Mouse (Mus musculus) kidney, embryonic 16.5 days (tissue): ENCODE results near the gene C2cd4c. TPM values are rescaled to one million over a fixed set of nuclear protein-coding genes. Genes with fewer than 3 reads are reported as not detected.

ENCODE experiments used
- ATAC-seq: fragments of 200-750 bp; cut with Nextera tagmentation; 2 replicates; pipeline ENCODE4 v1.8.0; 2017; ENCODE audit warnings: moderate TSS enrichment; ENCODE audit not compliant: low FRiP score, low TSS enrichment
- H3K27ac ChIP-seq: fragments of 300-500 bp; sonication (generic); 2 replicates; pipeline ENCODE4 v1.5.1; 2014; ENCODE audit warnings: low read length
- H3K27me3 ChIP-seq: fragments of 300-500 bp; sonication (generic); 2 replicates; pipeline ENCODE4 v1.6.1; 2014; ENCODE audit warnings: low read length, control low read depth, mixed read lengths; ENCODE audit not compliant: insufficient read depth
- H3K36me3 ChIP-seq: fragments of 300-500 bp; sonication (generic); 2 replicates; pipeline ENCODE4 v1.6.1; 2014; ENCODE audit warnings: low read length, control low read depth, mixed read lengths; ENCODE audit not compliant: insufficient read depth
- H3K4me1 ChIP-seq: fragments of 300-500 bp; sonication (generic); 2 replicates; pipeline ENCODE4 v1.6.1; 2014; ENCODE audit warnings: low read length, control low read depth, mixed read lengths; ENCODE audit not compliant: insufficient read depth
- H3K4me2 ChIP-seq: fragments of 300-500 bp; sonication (generic); replicated peaks from 2 replicates; pipeline ENCODE4 v1.6.1; 2014; ENCODE audit warnings: low read depth, low read length
- H3K4me3 ChIP-seq: fragments of 300-500 bp; sonication (generic); 2 replicates; pipeline ENCODE4 v1.5.1; 2014; ENCODE audit warnings: mild to moderate bottlenecking, low read length
- H3K9ac ChIP-seq: fragments of 300-500 bp; sonication (generic); replicated peaks from 2 replicates; pipeline ENCODE4 v1.6.1; 2014; ENCODE audit warnings: low read length
- H3K9me3 ChIP-seq: fragments of 300-500 bp; sonication (generic); 2 replicates; pipeline ENCODE4 v1.6.1; 2016; ENCODE audit warnings: low read length, control low read depth
- WGBS: fragments of 180-500 bp; shearing (Covaris S2); extraction: QIAGEN DNeasy Blood & Tissue Kit; methylation state at CpG from one replicate; pipeline ENCODE4 v1.1.7; 2014; 5-methylcytosine and 5-hydroxymethylcytosine counted together
- polyA plus RNA-seq: library from polyadenylated mRNA; unstranded; fragments of >200 nt; fragmentation: Nextera tagmentation; extraction: Ambion mirVana; gene quantifications from 2 replicates; pipeline ENCODE4 v1.2.1, GENCODE M21; 2015

C2cd4c gene
- polyA plus RNA-seq, 1 experiment from 2014 or later: 0.04 TPM

- WGBS: 77% methylated on average over 8 of the region's 8 CpGs
- Histone ChIP-seq H3K4me3 (no peak overlapping the region), H3K4me2 (no peak overlapping the region), H3K9ac (no peak overlapping the region), H3K27ac (no peak overlapping the region), H3K36me3 (no peaks in the 10 kb centered on the region), H3K4me1 (no peaks in the 10 kb centered on the region), H3K9me3 (no peaks in the 10 kb centered on the region), H3K27me3 (no peaks in the 10 kb centered on the region)
- ATAC-seq: no peak
Measured at GRCm38 (mm10) chr10:79574350-79574749, 39.5 kb downstream of the C2cd4c start.

- no peaks in the 10 kb centered on the region for H3K27me3 ChIP-seq
- no peak overlapping the region for H3K9ac ChIP-seq
- no peaks in the 10 kb centered on the region for H3K36me3 ChIP-seq
- H3K9me3 ChIP-seq: no peaks in the 10 kb centered on the region
- no peak overlapping the region for H3K4me3 ChIP-seq
- H3K27ac ChIP-seq: no peak overlapping the region
- no peak for ATAC-seq
- no peaks in the 10 kb centered on the region for H3K4me1 ChIP-seq
- H3K4me2 ChIP-seq: no peak overlapping the region
- 93% methylated on average over 6 of the region's 6 CpGs for WGBS
Measured at GRCm38 (mm10) chr10:79573611-79574010, 40.2 kb downstream of the C2cd4c start.

GRCm38 (mm10) chr10:79571314-79571713 is 42.5 kb downstream of the C2cd4c start:
- no peak for ATAC-seq

GRCm38 (mm10) chr10:79569921-79570320 is 43.9 kb downstream of the C2cd4c start:
- 88% methylated on average over 5 of the region's 5 CpGs for WGBS
- H3K4me3 ChIP-seq: no peak overlapping the region
- H3K36me3 ChIP-seq: no peaks in the 10 kb centered on the region
- H3K27ac ChIP-seq: no peak overlapping the region
- no peak overlapping the region for H3K9ac ChIP-seq
- no peak for ATAC-seq
- no peak overlapping the region for H3K4me2 ChIP-seq
- H3K4me1 ChIP-seq: no peaks in the 10 kb centered on the region
- no peaks in the 10 kb centered on the region for H3K27me3 ChIP-seq
- H3K9me3 ChIP-seq: peaks cover 2% of the 10 kb centered on the region; the same call in 1 of the 2 replicates

More at GRCm38 (mm10) chr10:79571314-79571713, 42.5 kb downstream of the C2cd4c start:
- H3K27ac ChIP-seq: no peak overlapping the region
- H3K36me3 ChIP-seq: no peaks in the 10 kb centered on the region
- H3K27me3 ChIP-seq: no peaks in the 10 kb centered on the region
- no peak overlapping the region for H3K4me3 ChIP-seq
- no peaks in the 10 kb centered on the region for H3K4me1 ChIP-seq
- H3K9ac ChIP-seq: no peak overlapping the region
- H3K9me3 ChIP-seq: no peaks in the 10 kb centered on the region
- no peak overlapping the region for H3K4me2 ChIP-seq
- 94% methylated on average over 2 of the region's 2 CpGs for WGBS

GRCm38 (mm10) chr10:79559716-79560115 is 54.1 kb downstream of the C2cd4c start:
- H3K9me3 ChIP-seq: 0 out of 2 replicates have a peak, but pooled peaks cover 5% of the 10 kb centered on the region
- no peak overlapping the region for H3K27ac ChIP-seq
- 90% methylated on average over 2 of the region's 2 CpGs for WGBS
- H3K4me2 ChIP-seq: no peak overlapping the region
- H3K4me3 ChIP-seq: no peak overlapping the region
- ATAC-seq: no peak
- H3K36me3 ChIP-seq: no peaks in the 10 kb centered on the region
- H3K9ac ChIP-seq: no peak overlapping the region
- H3K4me1 ChIP-seq: peaks cover 5% of the 10 kb centered on the region; the same call in 1 of the 2 replicates
- no peaks in the 10 kb centered on the region for H3K27me3 ChIP-seq

GRCm38 (mm10) chr10:79557496-79557895 is 56.3 kb downstream of the C2cd4c start:
- Histone ChIP-seq H3K27ac (no peak overlapping the region), H3K4me3 (no peak overlapping the region), H3K4me1 (peaks cover 21% of the 10 kb centered on the region), H3K27me3 (no peaks in the 10 kb centered on the region), H3K4me2 (no peak overlapping the region), H3K9me3 (0 out of 2 replicates have a peak, but pooled peaks cover 3% of the 10 kb centered on the region), H3K9ac (no peak overlapping the region), H3K36me3 (no peaks in the 10 kb centered on the region)
- 92% methylated on average over 5 of the region's 5 CpGs for WGBS
- ATAC-seq: no peak

- 0 out of 2 replicates have a peak, but pooled peaks cover 3% of the 10 kb centered on the region for H3K9me3 ChIP-seq
- H3K27me3 ChIP-seq: no peaks in the 10 kb centered on the region
- H3K4me3 ChIP-seq: no peak overlapping the region
- peaks cover 21% of the 10 kb centered on the region for H3K4me1 ChIP-seq
- 90% methylated on average over 5 of the region's 5 CpGs for WGBS
- ATAC-seq: no peak
- no peak overlapping the region for H3K4me2 ChIP-seq
- no peak overlapping the region for H3K27ac ChIP-seq
- H3K9ac ChIP-seq: no peak overlapping the region
- no peaks in the 10 kb centered on the region for H3K36me3 ChIP-seq
Measured at GRCm38 (mm10) chr10:79556951-79557350, 56.9 kb downstream of the C2cd4c start.

Other genes with a start within 250 kb of the C2cd4c start
- gene Vmn2r83, start 145.3 kb downstream of the C2cd4c start, polyA plus RNA-seq: not detected in 2 replicates
- 53.6 and 58.1 TPM in 2 replicates for gene Plpp2, start 80.2 kb downstream of the C2cd4c start, polyA plus RNA-seq
- gene Mier2, start 58.8 kb downstream of the C2cd4c start, polyA plus RNA-seq: 56.2 and 60.1 TPM in 2 replicates
- gene Theg, start 26.7 kb downstream of the C2cd4c start, polyA plus RNA-seq: not detected in 2 replicates
- gene Shc2, start 23.9 kb upstream of the C2cd4c start, polyA plus RNA-seq: 5.3 and 9.0 TPM in 2 replicates
- gene Odf3l2, start 31.7 kb upstream of the C2cd4c start, polyA plus RNA-seq: not detected in 2 replicates
- 2.3 and 2.5 TPM in 2 replicates for gene Madcam1, start 50.5 kb upstream of the C2cd4c start, polyA plus RNA-seq
- gene Tpgs1, start 55.3 kb upstream of the C2cd4c start, polyA plus RNA-seq: 84.2 and 87.0 TPM in 2 replicates
- 81.2 and 92.3 TPM in 2 replicates for gene Cdc34, start 68.2 kb upstream of the C2cd4c start, polyA plus RNA-seq
- 0.75 and 0.81 TPM in 2 replicates for gene Gzmm, start 75.0 kb upstream of the C2cd4c start, polyA plus RNA-seq
- gene Bsg, start 90.5 kb upstream of the C2cd4c start, polyA plus RNA-seq: 954 and 1,048 TPM in 2 replicates
- 0.05 and 0.12 TPM in 2 replicates for gene Hcn2, start 102.6 kb upstream of the C2cd4c start, polyA plus RNA-seq
- 60.9 and 63.8 TPM in 2 replicates for gene Polrmt, start 132.6 kb upstream of the C2cd4c start, polyA plus RNA-seq
- 0.14 and 0.39 TPM in 2 replicates for gene Fgf22, start 141.1 kb upstream of the C2cd4c start, polyA plus RNA-seq
- gene Rnf126, start 152.9 kb upstream of the C2cd4c start, polyA plus RNA-seq: 66.4 and 77.0 TPM in 2 replicates
- 23.9 and 26.4 TPM in 2 replicates for gene Fstl3, start 163.2 kb upstream of the C2cd4c start, polyA plus RNA-seq
- gene Prss57, start 176.9 kb upstream of the C2cd4c start, polyA plus RNA-seq: not detected in 2 replicates
- 190 and 194 TPM in 2 replicates for gene Palm, start 179.5 kb upstream of the C2cd4c start, polyA plus RNA-seq
- gene Misp, start 207.0 kb upstream of the C2cd4c start, polyA plus RNA-seq: 18.2 and 18.5 TPM in 2 replicates
- 431 and 491 TPM in 2 replicates for gene Ptbp1, start 240.4 kb upstream of the C2cd4c start, polyA plus RNA-seq